Mouse (Mus musculus): ENCODE measurements around the gene Gm3696.
"Not testable (repeated sequence)": the region's sequence is repeated elsewhere in the genome, so short reads cannot be mapped to it uniquely, and the experiment has no call there.

DNA sequence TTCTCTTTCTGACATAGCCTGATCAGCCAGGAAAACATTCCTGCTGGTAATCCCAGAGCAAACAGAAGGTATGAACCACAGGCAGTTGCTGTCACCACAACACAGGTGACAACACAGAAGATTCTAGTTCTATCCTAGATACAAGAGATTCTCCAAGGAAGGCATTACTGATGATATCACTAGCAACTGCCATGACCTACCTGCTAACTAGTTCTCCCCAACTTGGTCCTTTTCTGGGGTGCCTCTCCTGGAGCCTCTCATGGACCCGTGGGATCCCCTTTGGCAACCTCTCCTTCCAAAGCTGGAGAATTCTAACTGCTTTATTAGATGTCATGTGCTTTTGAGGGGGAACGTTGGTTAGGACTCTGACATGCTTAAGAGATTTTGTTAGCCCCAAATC is 55.6 kb downstream of the Gm3696 start, which contains the start of gene Gm3685:
- TF ChIP-seq GATA1 (IDR thresholded peaks at IDR 0.05; ENCODE audit: borderline replicate concordance, low read length); FLI1 (IDR thresholded peaks at IDR 0.05; ENCODE audit: low read length): not testable (repeated sequence)

Measured in megakaryocyte, embryonic 14.5 days (primary cell).